Mouse (Mus musculus) neural tube, embryonic 14.5 days (tissue): ENCODE results near the gene 1500011B03Rik. TPM values are rescaled to one million over a fixed set of nuclear protein-coding genes. Genes with fewer than 3 reads are reported as not detected.

ENCODE experiments used
- ATAC-seq: fragments of 200-750 bp; cut with Nextera tagmentation; 2 replicates; pipeline ENCODE4 v1.8.0; 2017; ENCODE audit warnings: low read depth, mild to moderate bottlenecking, moderate TSS enrichment, moderate library complexity
- H3K27ac ChIP-seq: fragments of 300-500 bp; sonication (generic); 2 replicates; pipeline ENCODE4 v1.5.1; 2014; ENCODE audit warnings: low read depth, mild to moderate bottlenecking, control low read depth, low read length, moderate library complexity, mixed read lengths
- H3K27me3 ChIP-seq: fragments of 300-500 bp; sonication (generic); 2 replicates; pipeline ENCODE4 v1.6.1; 2014; ENCODE audit warnings: low read length; ENCODE audit not compliant: control insufficient read depth, insufficient read depth
- H3K36me3 ChIP-seq: fragments of 300-500 bp; sonication (generic); 2 replicates; pipeline ENCODE4 v1.6.1; 2014; ENCODE audit warnings: low read length, mixed read lengths; ENCODE audit not compliant: control insufficient read depth, insufficient read depth
- H3K4me1 ChIP-seq: fragments of 300-500 bp; sonication (generic); 2 replicates; pipeline ENCODE4 v1.6.1; 2014; ENCODE audit warnings: low read length; ENCODE audit not compliant: control insufficient read depth, insufficient read depth
- H3K4me2 ChIP-seq: fragments of 300-500 bp; sonication (generic); 2 replicates; pipeline ENCODE4 v1.6.1; 2014; ENCODE audit warnings: mild to moderate bottlenecking, low read depth, low read length, control low read depth
- H3K4me3 ChIP-seq: fragments of 300-500 bp; sonication (generic); 2 replicates; pipeline ENCODE4 v1.5.1; 2014; ENCODE audit warnings: low read depth, low read length, control low read depth, mixed read lengths
- H3K9ac ChIP-seq: fragments of 300-500 bp; sonication (generic); replicated peaks from 2 replicates; pipeline ENCODE4 v1.6.1; 2014; ENCODE audit warnings: low read depth, mild to moderate bottlenecking, control low read depth, low read length, mixed read lengths
- H3K9me3 ChIP-seq: fragments of 300-500 bp; sonication (generic); 2 replicates; pipeline ENCODE4 v1.6.1; 2016; ENCODE audit warnings: low read length; ENCODE audit not compliant: control insufficient read depth
- WGBS: fragments of 180-500 bp; shearing (Covaris S2); extraction: QIAGEN DNeasy Blood & Tissue Kit; methylation state at CpG from one replicate; pipeline ENCODE4 v1.1.7; 2014; 5-methylcytosine and 5-hydroxymethylcytosine counted together
- polyA plus RNA-seq: library from polyadenylated mRNA; unstranded; fragments of >200 nt; fragmentation: Nextera tagmentation; extraction: Ambion mirVana; gene quantifications from 2 replicates; pipeline ENCODE4 v1.2.1, GENCODE M21; 2014

Gene 1500011B03Rik
- polyA plus RNA-seq, 1 experiment from 2014 or later: 351 TPM

- H3K4me1 ChIP-seq: peaks cover 7% of the 10 kb centered on the region; the same call in 1 of the 2 replicates
- peaks cover 44% of the 10 kb centered on the region for H3K36me3 ChIP-seq
- no peaks in the 10 kb centered on the region for H3K9me3 ChIP-seq
- peak overlapping the region; percentile 28; the same call in 1 of the 2 replicates for H3K9ac ChIP-seq
- peak overlapping the region; percentile 51 for H3K4me2 ChIP-seq
- H3K4me3 ChIP-seq: peak overlapping the region; percentile 27
- H3K27ac ChIP-seq: peak overlapping the region; percentile 80
- ATAC-seq: peak; percentile 70; the same call in 1 of the 2 replicates
- WGBS: 3% methylated on average over 40 of the region's 40 CpGs
- no peaks in the 10 kb centered on the region for H3K27me3 ChIP-seq
Observed at GRCm38 (mm10) chr5:114796299-114797012, 26.8 kb downstream of the 1500011B03Rik start.

DNA sequence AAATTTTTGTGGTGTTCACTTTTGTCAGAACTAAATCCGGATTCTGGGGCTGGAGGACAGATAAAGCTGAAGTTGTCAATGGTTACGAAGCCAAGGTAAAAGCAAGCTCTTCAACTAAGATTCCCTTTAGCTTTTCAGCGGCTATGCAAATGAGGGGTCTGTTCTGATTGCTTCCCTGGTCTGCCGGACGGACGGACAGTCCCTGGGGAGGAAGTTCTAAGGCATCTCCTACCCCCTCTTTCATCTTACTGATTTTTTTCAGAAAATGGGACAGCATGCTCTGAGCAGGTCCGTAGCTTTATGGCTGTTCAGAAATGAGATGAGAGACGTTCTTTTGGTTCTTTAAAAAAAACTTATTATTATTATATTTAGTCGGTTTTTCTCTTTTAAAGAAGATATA lies 27.6 kb downstream of the 1500011B03Rik start:
- Histone ChIP-seq H3K4me2 (no peak overlapping the region), H3K9me3 (no peaks in the 10 kb centered on the region), H3K27me3 (no peaks in the 10 kb centered on the region), H3K36me3 (peaks cover 50% of the 10 kb centered on the region), H3K4me3 (no peak overlapping the region), H3K4me1 (peaks cover 7% of the 10 kb centered on the region; the same call in 1 of the 2 replicates), H3K9ac (no peak overlapping the region), H3K27ac (no peak overlapping the region)
- ATAC-seq: no peak
- 54% methylated on average over 9 of the region's 9 CpGs for WGBS

- WGBS: 25% methylated on average over 9 of the region's 9 CpGs
- H3K27ac ChIP-seq: no peak overlapping the region
- H3K4me2 ChIP-seq: no peak overlapping the region
- H3K4me3 ChIP-seq: no peak overlapping the region
- H3K36me3 ChIP-seq: peaks cover 46% of the 10 kb centered on the region
- no peaks in the 10 kb centered on the region for H3K9me3 ChIP-seq
- H3K4me1 ChIP-seq: peaks cover 7% of the 10 kb centered on the region; the same call in 1 of the 2 replicates
- 0 out of 2 replicates have a peak overlapping the region, but pooled peaks have one; percentile 21 for H3K9ac ChIP-seq
- ATAC-seq: no peak
- no peaks in the 10 kb centered on the region for H3K27me3 ChIP-seq
Observed at GRCm38 (mm10) chr5:114795231-114795630, 28.0 kb downstream of the 1500011B03Rik start.

DNA sequence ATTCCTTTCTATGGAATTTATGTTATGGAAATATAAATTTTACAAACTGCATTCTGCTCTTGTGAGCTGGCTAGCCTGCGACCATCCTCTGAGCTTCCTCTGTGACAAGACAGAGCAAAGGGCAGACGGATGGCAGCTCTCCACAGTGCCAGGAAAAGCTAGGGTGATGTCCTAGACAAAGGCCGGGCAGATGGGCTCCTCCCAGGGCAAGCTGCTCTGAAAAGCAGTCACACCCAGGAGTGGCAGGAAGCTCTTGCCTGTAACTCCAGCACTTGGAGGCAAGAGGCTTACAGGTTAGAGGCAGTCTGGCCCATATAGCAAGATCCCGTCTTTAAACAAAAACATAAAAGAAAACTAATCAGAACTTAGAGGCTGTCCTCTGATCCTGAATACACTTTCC lies 28.7 kb downstream of the 1500011B03Rik start:
- Histone ChIP-seq H3K9ac (0 out of 2 replicates have a peak overlapping the region, but pooled peaks have one; percentile 21), H3K36me3 (peaks cover 42% of the 10 kb centered on the region), H3K4me1 (peaks cover 7% of the 10 kb centered on the region; the same call in 1 of the 2 replicates), H3K9me3 (no peaks in the 10 kb centered on the region), H3K4me3 (no peak overlapping the region), H3K4me2 (no peak overlapping the region), H3K27me3 (no peaks in the 10 kb centered on the region), H3K27ac (no peak overlapping the region)
- ATAC-seq: no peak
- WGBS: 62% methylated on average over 4 of the region's 4 CpGs

GRCm38 (mm10) chr5:114793317-114793716 lies 30.0 kb downstream of the 1500011B03Rik start:
- H3K27ac ChIP-seq: no peak overlapping the region
- H3K27me3 ChIP-seq: no peaks in the 10 kb centered on the region
- peaks cover 7% of the 10 kb centered on the region; the same call in 1 of the 2 replicates for H3K4me1 ChIP-seq
- H3K9ac ChIP-seq: no peak overlapping the region
- WGBS: 80% methylated on average over 7 of the region's 7 CpGs
- peaks cover 37% of the 10 kb centered on the region for H3K36me3 ChIP-seq
- no peak for ATAC-seq
- H3K9me3 ChIP-seq: no peaks in the 10 kb centered on the region
- no peak overlapping the region for H3K4me2 ChIP-seq
- H3K4me3 ChIP-seq: no peak overlapping the region

GRCm38 (mm10) chr5:114785196-114785595 lies 38.1 kb downstream of the 1500011B03Rik start:
- no peaks in the 10 kb centered on the region for H3K9me3 ChIP-seq

DNA sequence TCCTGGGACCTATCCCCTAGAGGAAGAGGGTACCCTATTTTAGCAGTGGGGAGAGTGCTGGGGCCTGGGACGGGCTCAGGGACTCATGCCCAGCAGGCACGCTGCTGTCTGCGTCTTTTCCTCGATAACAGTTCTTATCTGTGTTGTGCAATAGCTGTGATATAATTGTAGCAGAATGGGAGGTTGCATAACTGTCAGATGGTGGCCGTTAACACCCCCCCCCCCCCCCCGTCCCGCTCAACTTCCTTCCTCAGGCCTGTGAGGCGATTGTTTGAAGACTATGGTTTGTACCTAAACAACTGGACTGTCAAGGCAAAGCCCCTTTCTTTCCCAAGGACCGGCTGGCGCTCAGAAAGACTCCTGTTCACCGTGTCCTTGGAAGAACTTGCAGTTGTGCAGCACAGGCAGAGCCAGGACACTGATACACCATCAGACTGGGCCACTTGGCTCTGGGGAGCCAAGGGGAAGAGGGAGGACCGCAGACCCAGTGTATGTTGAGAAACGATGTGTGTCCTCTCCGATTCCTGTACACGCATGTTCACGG lies 38.6 kb downstream of the 1500011B03Rik start:
- ATAC-seq: no peak
- 0 out of 2 replicates have a peak, but pooled peaks cover 3% of the 10 kb centered on the region for H3K4me1 ChIP-seq

More at GRCm38 (mm10) chr5:114785196-114785595, 38.1 kb downstream of the 1500011B03Rik start:
- H3K36me3 ChIP-seq: peaks cover 12% of the 10 kb centered on the region
- H3K27ac ChIP-seq: no peak overlapping the region
- no peak overlapping the region for H3K4me2 ChIP-seq
- H3K27me3 ChIP-seq: no peaks in the 10 kb centered on the region
- no peak overlapping the region for H3K4me3 ChIP-seq
- 78% methylated on average over 5 of the region's 5 CpGs for WGBS
- ATAC-seq: no peak
- no peak overlapping the region for H3K9ac ChIP-seq
- H3K4me1 ChIP-seq: 0 out of 2 replicates have a peak, but pooled peaks cover 3% of the 10 kb centered on the region

DNA sequence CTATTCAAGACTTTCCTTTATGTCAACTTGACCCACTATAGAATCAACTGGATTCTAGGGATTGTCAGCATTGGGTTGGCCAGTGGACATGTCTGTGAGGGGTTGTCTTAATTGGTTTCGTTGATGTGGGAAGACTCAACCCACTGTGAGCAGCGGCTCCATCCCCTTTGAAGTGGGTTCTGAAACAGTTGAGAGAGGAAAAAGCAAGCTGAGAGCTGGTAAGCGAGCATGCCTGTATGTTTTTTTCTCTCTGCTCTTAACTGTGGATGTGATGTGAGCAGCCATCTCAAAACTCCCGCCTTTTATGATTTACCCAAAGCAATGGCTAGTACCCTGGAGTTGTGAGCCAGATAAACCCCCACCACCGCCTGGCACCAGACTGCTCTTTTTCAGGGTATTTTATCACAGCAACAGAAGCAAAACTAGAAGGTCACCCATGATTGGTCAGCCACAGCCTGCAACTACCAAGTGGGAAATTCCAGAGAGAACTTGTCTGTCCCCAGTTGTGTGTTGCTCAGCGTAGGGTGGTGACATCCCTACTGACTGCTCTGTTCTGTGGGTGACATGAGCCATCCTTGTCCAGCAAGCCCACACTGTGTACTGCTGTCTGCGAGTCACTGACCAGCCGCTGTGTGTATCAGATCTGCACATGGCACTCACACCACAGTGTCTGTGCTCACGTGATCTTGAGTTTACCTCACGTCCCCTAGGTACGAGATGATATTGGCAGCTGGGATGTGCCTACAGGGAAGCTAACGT lies 39.7 kb downstream of the 1500011B03Rik start:
- H3K9ac ChIP-seq: no peak overlapping the region
- no peak overlapping the region for H3K27ac ChIP-seq
- H3K4me1 ChIP-seq: 0 out of 2 replicates have a peak, but pooled peaks cover 3% of the 10 kb centered on the region
- no peak overlapping the region for H3K4me3 ChIP-seq
- H3K4me2 ChIP-seq: no peak overlapping the region
- peaks cover 12% of the 10 kb centered on the region for H3K36me3 ChIP-seq
- H3K9me3 ChIP-seq: no peaks in the 10 kb centered on the region
- ATAC-seq: peak; percentile 45; the same call in 1 of the 2 replicates
- H3K27me3 ChIP-seq: no peaks in the 10 kb centered on the region
- 85% methylated on average over 12 of the region's 12 CpGs for WGBS

More for the DNA sequence above, 38.6 kb downstream of the 1500011B03Rik start:
- Histone ChIP-seq H3K9me3 (no peaks in the 10 kb centered on the region), H3K9ac (no peak overlapping the region), H3K4me2 (no peak overlapping the region), H3K36me3 (peaks cover 12% of the 10 kb centered on the region), H3K27me3 (no peaks in the 10 kb centered on the region), H3K4me3 (no peak overlapping the region), H3K27ac (no peak overlapping the region)
- WGBS: 85% methylated on average over 16 of the region's 16 CpGs
